Mouse (Mus musculus) bone marrow, adult 2 months (tissue): ENCODE results near the gene Gtf2a2.

Source experiments
- CTCF ChIP-seq: fragments of 200-500 bp; IDR thresholded peaks from 2 replicates; pipeline ENCODE4 v1.5.1; 2011; ENCODE audit warnings: low read length, control low read depth; ENCODE audit not compliant: control insufficient read depth, insufficient read depth
- POLR2A ChIP-seq: fragments of 200-500 bp; IDR thresholded peaks from 2 replicates; pipeline ENCODE4 v1.6.1; 2011; ENCODE audit warnings: low read depth, mild to moderate bottlenecking, control low read depth, low read length, borderline replicate concordance; ENCODE audit not compliant: control insufficient read depth

GRCm38 (mm10) chr9:70062012-70062411, 49.7 kb downstream of the Gtf2a2 start:
- TF ChIP-seq CTCF (no peak), POLR2A (no peak)
